ENCODE assay signal across 12 mouse cellular contexts in the genomic region with DNA sequence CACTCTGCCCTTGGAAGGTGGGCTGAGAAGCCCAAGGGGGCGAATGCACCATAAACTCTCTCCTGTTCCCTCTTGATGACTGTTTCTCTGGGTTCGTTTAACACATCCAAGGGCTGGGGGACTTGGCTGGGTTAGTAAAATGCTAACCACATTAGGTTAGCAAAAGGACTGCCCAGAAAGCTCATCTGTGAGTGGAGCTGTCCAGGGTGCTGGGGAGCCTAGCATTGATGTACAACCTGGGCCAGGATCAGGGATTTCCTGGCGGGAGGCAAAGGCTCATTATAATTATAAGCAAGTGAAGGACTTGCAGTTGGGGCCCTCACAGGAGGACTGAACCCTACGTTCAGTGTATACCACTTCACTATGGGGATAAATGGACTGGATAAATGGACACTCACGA.
DNase-seq lines count a peak whose midpoint lies in the region; ATAC-seq lines count a peak whose summit lies in the region.
"Had no signal": no experiment of that assay in that cellular context is flagged by ENCODE, and none has a peak within 500 bp of the region (broad histone marks: within the 10 kb centered on the region; RNA-seq: fewer than 3 reads in every experiment).

No protein-coding gene starts in this region.

- H3K27ac ChIP-seq in neural tube, embryonic 15.5 days (replicated peaks) = no peak overlapping the region
- H3K27ac ChIP-seq in forebrain, embryonic 15.5 days (replicated peaks) = 0 out of 2 replicates have a peak overlapping the region, but pooled peaks have one; percentile 9
- H3K27ac ChIP-seq: heart, embryonic 13.5 days; liver, embryonic 14.5 days had no signal

- peak; percentile 23 for DNase-seq in gastrocnemius, postnatal 14 days
- no peak for DNase-seq in gastrocnemius, adult 8-10 months (ENCODE audit: low spot score in 2 of 2)
- peak; percentile 67 for DNase-seq in neural tube, embryonic 10.5 days (ENCODE audit: extremely low spot score, low spot score)
- peak; percentile 64 for DNase-seq in retina, embryonic 14.5 days (ENCODE audit: low spot score)
- no peak for DNase-seq in left cerebral cortex, postnatal 36 days (ENCODE audit: low spot score in 2 of 2)
- DNase-seq in spleen, adult 18-20 months = no peak
- DNase-seq: cerebellum, postnatal 14 days; right cerebral cortex, postnatal 14 days had no signal

- H3K36me3 ChIP-seq in neural tube, embryonic 15.5 days = no peaks in the 10 kb centered on the region
- H3K36me3 ChIP-seq in forebrain, embryonic 15.5 days = no peaks in the 10 kb centered on the region
- H3K36me3 ChIP-seq: heart, embryonic 13.5 days had no signal

- no peak overlapping the region for H3K4me2 ChIP-seq in neural tube, embryonic 15.5 days
- H3K4me2 ChIP-seq in forebrain, embryonic 15.5 days (replicated peaks) = no peak overlapping the region
- H3K4me2 ChIP-seq: heart, embryonic 13.5 days had no signal

- intact Hi-C loops in gastrocnemius, postnatal 14 days (cut with DNase I; ENCODE audit: low total_unique reads) = no loop called here
- intact Hi-C loops in left cerebral cortex, postnatal 36 days (cut with DNase I) = no loop called here

- no peak overlapping the region for H3K9ac ChIP-seq in neural tube, embryonic 15.5 days (replicated peaks)
- no peak overlapping the region for H3K9ac ChIP-seq in forebrain, embryonic 15.5 days (replicated peaks)
- H3K9ac ChIP-seq: heart, embryonic 13.5 days; liver, embryonic 14.5 days had no signal

- no peak overlapping the region for H3K4me3 ChIP-seq in neural tube, embryonic 15.5 days (replicated peaks)
- H3K4me3 ChIP-seq in forebrain, embryonic 15.5 days = no peak overlapping the region
- H3K4me3 ChIP-seq: heart, embryonic 13.5 days had no signal

- no peaks in the 10 kb centered on the region; the same call in 1 of the 2 replicates for H3K4me1 ChIP-seq in neural tube, embryonic 15.5 days
- H3K4me1 ChIP-seq in forebrain, embryonic 15.5 days = peaks cover 17% of the 10 kb centered on the region
- H3K4me1 ChIP-seq: heart, embryonic 13.5 days had no signal

- H3K9me3 ChIP-seq in neural tube, embryonic 15.5 days (replicated peaks) = no peaks in the 10 kb centered on the region
- no peaks in the 10 kb centered on the region for H3K9me3 ChIP-seq in forebrain, embryonic 15.5 days

- 23% methylated on average over 5 of the region's 5 CpGs for WGBS in neural tube, embryonic 15.5 days
- 18% methylated on average over 5 of the region's 5 CpGs for WGBS in forebrain, embryonic 15.5 days

- ATAC-seq in neural tube, embryonic 15.5 days (ENCODE audit: low FRiP score) = no peak
- no peak for ATAC-seq in forebrain, embryonic 15.5 days (replicated peaks)

- H3K27me3 ChIP-seq in neural tube, embryonic 15.5 days (replicated peaks) = no peaks in the 10 kb centered on the region; the same call in 1 of the 2 replicates
- H3K27me3 ChIP-seq in forebrain, embryonic 15.5 days = no peaks in the 10 kb centered on the region

Comparison
In these comparisons a context has a peak if more than half of its experiments do, and no peak if none do; other contexts are left out.
1. DNase-seq: peak in gastrocnemius, postnatal 14 days (single experiment), neural tube, embryonic 10.5 days (single experiment) and retina, embryonic 14.5 days (single experiment); none in gastrocnemius, adult 8-10 months (0 of 2), left cerebral cortex, postnatal 36 days (0 of 2) and spleen, adult 18-20 months (0 of 2).